Mouse (Mus musculus): ENCODE measurements at regions not wholly inside any gene's neighbourhood (a gene's known extent, or its start where the extent isn't known, plus 50 kb on each side); places are given as distances from the start of the nearest gene placed in this dataset.

- H3K4me3 ChIP-seq (ENCODE audit: low read depth, low read length) = no peak overlapping the region
- DNase-seq (ENCODE audit: low spot score) (no peak), ATAC-seq (replicated peaks; ENCODE audit: low FRiP score, low TSS enrichment, low read depth) (no peak)
- H3K36me3 ChIP-seq (ENCODE audit: control insufficient read depth, insufficient read depth, low read length) = no peaks in the 10 kb centered on the region
- H3K4me1 ChIP-seq (replicated peaks; ENCODE audit: control insufficient read depth, insufficient read depth, low read length) = no peaks in the 10 kb centered on the region
- H3K27me3 ChIP-seq (replicated peaks; ENCODE audit: control insufficient read depth, insufficient read depth, low read length) = no peaks in the 10 kb centered on the region
- H3K27ac ChIP-seq (ENCODE audit: low read depth) = no peak overlapping the region
- 0 out of 2 replicates have a peak, but pooled peaks cover 5% of the 10 kb centered on the region for H3K9me3 ChIP-seq (ENCODE audit: control insufficient read depth, low read length)
- H3K4me2 ChIP-seq (ENCODE audit: low read length) = no peak overlapping the region
- 82% methylated on average over 11 of the region's 12 CpGs for WGBS
- no peak overlapping the region for H3K9ac ChIP-seq (ENCODE audit: low read length)
These were observed 145.4 kb upstream of the Tle3 start for GRCm38 (mm10) chr9:61226596-61227384.

- Histone ChIP-seq H3K27ac (ENCODE audit: low read depth) (no peak overlapping the region), H3K9ac (ENCODE audit: low read length) (no peak overlapping the region), H3K4me2 (ENCODE audit: low read length) (no peak overlapping the region), H3K36me3 (ENCODE audit: control insufficient read depth, insufficient read depth, low read length) (no peaks in the 10 kb centered on the region), H3K27me3 (replicated peaks; ENCODE audit: control insufficient read depth, insufficient read depth, low read length) (no peaks in the 10 kb centered on the region), H3K9me3 (ENCODE audit: control insufficient read depth, low read length) (0 out of 2 replicates have a peak, but pooled peaks cover 5% of the 10 kb centered on the region), H3K4me1 (replicated peaks; ENCODE audit: control insufficient read depth, insufficient read depth, low read length) (no peaks in the 10 kb centered on the region), H3K4me3 (ENCODE audit: low read depth, low read length) (no peak overlapping the region)
- no peak for ATAC-seq (replicated peaks; ENCODE audit: low FRiP score, low TSS enrichment, low read depth)
- DNase-seq (ENCODE audit: low spot score) = no peak
- 25% methylated on average over 19 of the region's 19 CpGs for WGBS
These were observed 144.5 kb upstream of the Tle3 start for GRCm38 (mm10) chr9:61227492-61228229.

- Histone ChIP-seq H3K27me3 (replicated peaks; ENCODE audit: control insufficient read depth, insufficient read depth, low read length) (no peaks in the 10 kb centered on the region), H3K36me3 (ENCODE audit: control insufficient read depth, insufficient read depth, low read length) (no peaks in the 10 kb centered on the region), H3K4me1 (replicated peaks; ENCODE audit: control insufficient read depth, insufficient read depth, low read length) (no peaks in the 10 kb centered on the region), H3K4me3 (ENCODE audit: low read depth, low read length) (no peak overlapping the region), H3K4me2 (ENCODE audit: low read length) (no peak overlapping the region), H3K9me3 (ENCODE audit: control insufficient read depth, low read length) (0 out of 2 replicates have a peak, but pooled peaks cover 4% of the 10 kb centered on the region), H3K9ac (ENCODE audit: low read length) (no peak overlapping the region), H3K27ac (ENCODE audit: low read depth) (no peak overlapping the region)
- ATAC-seq (replicated peaks; ENCODE audit: low FRiP score, low TSS enrichment, low read depth) (no peak), DNase-seq (ENCODE audit: low spot score) (no peak)
- 72% methylated on average over 6 of the region's 6 CpGs for WGBS
These were observed 143.9 kb upstream of the Tle3 start for GRCm38 (mm10) chr9:61228230-61228631.

GRCm38 (mm10) chr9:61230306-61230705 is 141.9 kb upstream of the Tle3 start:
- Histone ChIP-seq H3K27me3 (replicated peaks; ENCODE audit: control insufficient read depth, insufficient read depth, low read length) (no peaks in the 10 kb centered on the region), H3K4me2 (ENCODE audit: low read length) (no peak overlapping the region), H3K4me3 (ENCODE audit: low read depth, low read length) (no peak overlapping the region), H3K27ac (ENCODE audit: low read depth) (no peak overlapping the region), H3K4me1 (replicated peaks; ENCODE audit: control insufficient read depth, insufficient read depth, low read length) (no peaks in the 10 kb centered on the region), H3K9me3 (ENCODE audit: control insufficient read depth, low read length) (no peaks in the 10 kb centered on the region), H3K36me3 (ENCODE audit: control insufficient read depth, insufficient read depth, low read length) (no peaks in the 10 kb centered on the region), H3K9ac (ENCODE audit: low read length) (no peak overlapping the region)
- DNase-seq (ENCODE audit: low spot score) (no peak), ATAC-seq (replicated peaks; ENCODE audit: low FRiP score, low TSS enrichment, low read depth) (no peak)
- 88% methylated on average over 4 of the region's 4 CpGs for WGBS

- H3K4me3 ChIP-seq (ENCODE audit: low read depth, low read length) = no peak overlapping the region
- no peaks in the 10 kb centered on the region for H3K36me3 ChIP-seq (ENCODE audit: control insufficient read depth, insufficient read depth, low read length)
- ATAC-seq (replicated peaks; ENCODE audit: low FRiP score, low TSS enrichment, low read depth) (no peak), DNase-seq (ENCODE audit: low spot score) (no peak)
- no peaks in the 10 kb centered on the region for H3K27me3 ChIP-seq (replicated peaks; ENCODE audit: control insufficient read depth, insufficient read depth, low read length)
- H3K27ac ChIP-seq (ENCODE audit: low read depth) = no peak overlapping the region
- H3K9me3 ChIP-seq (ENCODE audit: control insufficient read depth, low read length) = no peaks in the 10 kb centered on the region
- no peak overlapping the region for H3K9ac ChIP-seq (ENCODE audit: low read length)
- H3K4me1 ChIP-seq (replicated peaks; ENCODE audit: control insufficient read depth, insufficient read depth, low read length) = peaks cover 5% of the 10 kb centered on the region
- 77% methylated on average over 7 of the region's 7 CpGs for WGBS
- H3K4me2 ChIP-seq (ENCODE audit: low read length) = no peak overlapping the region
These were observed 139.5 kb upstream of the Tle3 start for GRCm38 (mm10) chr9:61232630-61233029.

- ATAC-seq (replicated peaks; ENCODE audit: low FRiP score, low TSS enrichment, low read depth) (no peak), DNase-seq (ENCODE audit: low spot score) (no peak)
- H3K9me3 ChIP-seq (ENCODE audit: control insufficient read depth, low read length) = no peaks in the 10 kb centered on the region
- no peaks in the 10 kb centered on the region for H3K27me3 ChIP-seq (replicated peaks; ENCODE audit: control insufficient read depth, insufficient read depth, low read length)
- H3K4me1 ChIP-seq (replicated peaks; ENCODE audit: control insufficient read depth, insufficient read depth, low read length) = peaks cover 5% of the 10 kb centered on the region
- no peak overlapping the region for H3K9ac ChIP-seq (ENCODE audit: low read length)
- no peak overlapping the region for H3K27ac ChIP-seq (ENCODE audit: low read depth)
- 50% methylated on average over 2 of the region's 2 CpGs for WGBS
- H3K4me2 ChIP-seq (ENCODE audit: low read length) = no peak overlapping the region
- no peak overlapping the region for H3K4me3 ChIP-seq (ENCODE audit: low read depth, low read length)
- H3K36me3 ChIP-seq (ENCODE audit: control insufficient read depth, insufficient read depth, low read length) = no peaks in the 10 kb centered on the region
These were observed 138.9 kb upstream of the Tle3 start for GRCm38 (mm10) chr9:61233251-61233650.

GRCm38 (mm10) chr9:61235653-61236610 is 136.2 kb upstream of the Tle3 start:
- ATAC-seq (replicated peaks; ENCODE audit: low FRiP score, low TSS enrichment, low read depth) (no peak), DNase-seq (ENCODE audit: low spot score) (no peak)
- Histone ChIP-seq H3K27ac (ENCODE audit: low read depth) (no peak overlapping the region), H3K27me3 (replicated peaks; ENCODE audit: control insufficient read depth, insufficient read depth, low read length) (no peaks in the 10 kb centered on the region), H3K4me1 (replicated peaks; ENCODE audit: control insufficient read depth, insufficient read depth, low read length) (peaks cover 5% of the 10 kb centered on the region), H3K9ac (ENCODE audit: low read length) (no peak overlapping the region), H3K36me3 (ENCODE audit: control insufficient read depth, insufficient read depth, low read length) (no peaks in the 10 kb centered on the region), H3K4me3 (ENCODE audit: low read depth, low read length) (no peak overlapping the region), H3K9me3 (ENCODE audit: control insufficient read depth, low read length) (no peaks in the 10 kb centered on the region), H3K4me2 (ENCODE audit: low read length) (no peak overlapping the region)
- WGBS = 52% methylated on average over 17 of the region's 17 CpGs

- Histone ChIP-seq H3K4me2 (ENCODE audit: low read length) (no peak overlapping the region), H3K4me3 (ENCODE audit: low read depth, low read length) (no peak overlapping the region), H3K27me3 (replicated peaks; ENCODE audit: control insufficient read depth, insufficient read depth, low read length) (no peaks in the 10 kb centered on the region), H3K27ac (ENCODE audit: low read depth) (no peak overlapping the region), H3K4me1 (replicated peaks; ENCODE audit: control insufficient read depth, insufficient read depth, low read length) (peaks cover 5% of the 10 kb centered on the region), H3K9me3 (ENCODE audit: control insufficient read depth, low read length) (no peaks in the 10 kb centered on the region), H3K36me3 (ENCODE audit: control insufficient read depth, insufficient read depth, low read length) (no peaks in the 10 kb centered on the region), H3K9ac (ENCODE audit: low read length) (no peak overlapping the region)
- no peak for DNase-seq (ENCODE audit: low spot score)
- WGBS = 72% methylated on average over 4 of the region's 4 CpGs
- ATAC-seq (replicated peaks; ENCODE audit: low FRiP score, low TSS enrichment, low read depth) = no peak
These were observed 133.4 kb upstream of the Tle3 start for GRCm38 (mm10) chr9:61238687-61239250.
